Mouse (Mus musculus) cerebellum, adult 2 months (tissue): Measurements from ENCODE around the gene Hist1h3f.

Experiments used
- CTCF ChIP-seq: fragments of 200-500 bp; IDR thresholded peaks from 2 replicates; pipeline ENCODE4 v1.5.1; 2011; ENCODE audit warnings: low read depth, mild to moderate bottlenecking, control low read depth, low read length, moderate library complexity, borderline replicate concordance; ENCODE audit not compliant: insufficient read depth
- POLR2A ChIP-seq: fragments of 200-500 bp; IDR thresholded peaks from 2 replicates; pipeline ENCODE4 v1.6.1; 2011; ENCODE audit warnings: low read length, control low read depth, borderline replicate concordance; ENCODE audit not compliant: insufficient read depth

GRCm38 (mm10) chr13:23576351-23576881 is 32.6 kb downstream of the Hist1h3f start:
- TF ChIP-seq CTCF, result no peak
- TF ChIP-seq POLR2A, result no peak
